Mouse (Mus musculus): Measurements from ENCODE around the gene Flrt1.
"Not testable (repeated sequence)": the region's sequence is repeated elsewhere in the genome, so short reads cannot be mapped to it uniquely, and the experiment has no call there.

The Flrt1 gene

GRCm38 (mm10) chr19:7067344-7068050 is 38.0 kb downstream of the Flrt1 start:
- no peak for DNase-seq

GRCm38 (mm10) chr19:7066828-7067342 is 38.6 kb downstream of the Flrt1 start:
- no peak for DNase-seq

- peak; percentile 68 to 78 for DNase-seq
These were observed 39.3 kb downstream of the Flrt1 start for GRCm38 (mm10) chr19:7066034-7066827.

GRCm38 (mm10) chr19:7064571-7064970 is 41.0 kb downstream of the Flrt1 start:
- DNase-seq, result peak; percentile 73 to 84

GRCm38 (mm10) chr19:7062916-7063315 is 42.6 kb downstream of the Flrt1 start:
- no peak for DNase-seq

- DNase-seq, result no peak
These were observed 43.4 kb downstream of the Flrt1 start for GRCm38 (mm10) chr19:7062110-7062509.

GRCm38 (mm10) chr19:7058541-7058940 is 47.0 kb downstream of the Flrt1 start:
- no peak for DNase-seq

GRCm38 (mm10) chr19:7057722-7058207 is 47.8 kb downstream of the Flrt1 start:
- DNase-seq, result peak; percentile 92 to 94

- DNase-seq, result no peak
These were observed 48.3 kb downstream of the Flrt1 start for GRCm38 (mm10) chr19:7057126-7057721.

- DNase-seq, result peak; percentile 86 to 87
These were observed 49.1 kb downstream of the Flrt1 start, which contains the start of gene Macrod1 for GRCm38 (mm10) chr19:7056248-7057087. TSS of gene Macrod1 (plus strand) at chr19:7056810.

- DNase-seq, result no peak
These were observed 50.4 kb downstream of the Flrt1 start for GRCm38 (mm10) chr19:7055173-7055572.

- peak in 1 of 2 experiments; percentile 46 for DNase-seq
These were observed 50.8 kb downstream of the Flrt1 start for GRCm38 (mm10) chr19:7054772-7055171.

GRCm38 (mm10) chr19:7053382-7053781 is 52.1 kb downstream of the Flrt1 start:
- not testable (repeated sequence) for DNase-seq

GRCm38 (mm10) chr19:7044706-7045105 is 60.8 kb downstream of the Flrt1 start:
- DNase-seq, result no peak

GRCm38 (mm10) chr19:7044279-7044678 is 61.2 kb downstream of the Flrt1 start:
- no peak for DNase-seq

All from kidney, adult 8-10 months (tissue).